Mouse (Mus musculus) right cerebral cortex, adult 18-20 months (tissue): ENCODE measurements around the gene Il16.

Experiments
- DNase-seq: peaks from one replicate; pipeline ENCODE4 v3.0.0; 2022; ENCODE audit warnings: mixed read lengths

The Il16 gene

GRCm38 (mm10) chr7:83640581-83640980 lies 104.9 kb downstream of the Il16 start:
- no peak for DNase-seq

- DNase-seq: no peak
These were observed 106.4 kb downstream of the Il16 start for GRCm38 (mm10) chr7:83639084-83639483.

- no peak for DNase-seq
These were observed 107.5 kb downstream of the Il16 start for GRCm38 (mm10) chr7:83637781-83638583.

GRCm38 (mm10) chr7:83636425-83636824 lies 109.1 kb downstream of the Il16 start:
- DNase-seq: no peak

- no peak for DNase-seq
These were observed 109.8 kb downstream of the Il16 start for GRCm38 (mm10) chr7:83635726-83636125.

GRCm38 (mm10) chr7:83633856-83634255 lies 111.7 kb downstream of the Il16 start:
- no peak for DNase-seq

- DNase-seq: no peak
These were observed 112.8 kb downstream of the Il16 start for GRCm38 (mm10) chr7:83632682-83633120.

GRCm38 (mm10) chr7:83631828-83632681 lies 113.5 kb downstream of the Il16 start, which contains the start of gene Stard5:
Gene Stard5 (plus strand): TSS chr7:83631959.
- peak; percentile 93 for DNase-seq

- no peak for DNase-seq
These were observed 114.3 kb downstream of the Il16 start for GRCm38 (mm10) chr7:83631073-83631827.

GRCm38 (mm10) chr7:83627369-83627768 lies 118.2 kb downstream of the Il16 start:
- DNase-seq: no peak

GRCm38 (mm10) chr7:83626557-83627257 lies 118.8 kb downstream of the Il16 start:
- DNase-seq: no peak

- DNase-seq: no peak
These were observed 121.5 kb downstream of the Il16 start for GRCm38 (mm10) chr7:83624065-83624464.

GRCm38 (mm10) chr7:83622582-83622981 lies 122.9 kb downstream of the Il16 start:
- DNase-seq: no peak

- no peak for DNase-seq
These were observed 126.8 kb downstream of the Il16 start for GRCm38 (mm10) chr7:83618709-83619108.

- DNase-seq: no peak
These were observed 129.3 kb downstream of the Il16 start for GRCm38 (mm10) chr7:83616268-83616667.

- no peak for DNase-seq
These were observed 129.7 kb downstream of the Il16 start for GRCm38 (mm10) chr7:83615815-83616214.

- DNase-seq: no peak
These were observed 130.3 kb downstream of the Il16 start for GRCm38 (mm10) chr7:83615272-83615671.

GRCm38 (mm10) chr7:83611886-83612285 lies 133.6 kb downstream of the Il16 start:
- no peak for DNase-seq

- DNase-seq: no peak
These were observed 135.6 kb downstream of the Il16 start for GRCm38 (mm10) chr7:83609891-83610290.

- no peak for DNase-seq
These were observed 138.7 kb downstream of the Il16 start for GRCm38 (mm10) chr7:83606796-83607195.

GRCm38 (mm10) chr7:83604180-83604944 lies 141.2 kb downstream of the Il16 start:
- no peak for DNase-seq

- peak; percentile 33 for DNase-seq
These were observed 145.6 kb downstream of the Il16 start for GRCm38 (mm10) chr7:83599913-83600286.
